Mouse (Mus musculus): ENCODE results near the gene Col5a3.

DNA sequence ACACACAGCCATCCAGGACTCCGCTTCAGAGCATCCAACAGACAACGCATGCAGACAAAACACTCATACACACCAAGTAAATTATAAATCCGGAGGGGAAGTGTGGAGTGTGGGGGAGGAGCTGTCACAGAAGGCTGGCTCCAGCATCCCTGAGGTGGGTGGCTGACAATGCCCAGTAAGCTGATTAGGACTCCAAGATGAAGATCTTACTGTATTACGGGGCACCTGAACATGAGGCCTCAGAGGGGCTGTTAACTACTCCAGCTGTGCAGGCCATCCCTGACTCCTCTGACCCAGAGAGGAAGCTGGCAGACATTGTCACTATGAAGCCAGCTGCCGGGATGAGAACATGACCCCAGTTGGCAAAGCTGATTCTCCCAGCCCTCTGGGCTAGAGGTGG, 5.1 kb upstream of the Col5a3 start:
- no peak for TF ChIP-seq CTCF (IDR thresholded peaks at IDR 0.05; ENCODE audit: borderline replicate concordance, control insufficient read depth, extremely low read depth, insufficient read depth, low read length, poor library complexity)
- no peak for TF ChIP-seq POLR2A (IDR thresholded peaks at IDR 0.05; ENCODE audit: control insufficient read depth, extremely low read depth, insufficient read depth, low read length, poor library complexity)

All from thymus, adult 2 months (tissue).